Mouse (Mus musculus) thymus, postnatal 4 days (tissue): ENCODE measurements around the gene Spz1.
"Not testable (repeated sequence)": the region's sequence is repeated elsewhere in the genome, so short reads cannot be mapped to it uniquely, and the experiment has no call there.

Source experiments
- DNase-seq: peaks from one replicate; pipeline ENCODE4 v3.0.0; 2021

Gene Spz1

GRCm38 (mm10) chr13:92576072-92576471, at the start of gene Spz1:
Gene Spz1 (minus strand): TSS chr13:92576172.
- DNase-seq = no peak

GRCm38 (mm10) chr13:92616459-92616858, 40.5 kb upstream of the Spz1 start:
- DNase-seq = no peak

GRCm38 (mm10) chr13:92615201-92615600, 39.2 kb upstream of the Spz1 start:
- DNase-seq = no peak

- no peak for DNase-seq
Observed at GRCm38 (mm10) chr13:92613094-92613493, 37.1 kb upstream of the Spz1 start.

- DNase-seq = no peak
Observed at GRCm38 (mm10) chr13:92611917-92612316, 35.9 kb upstream of the Spz1 start.

- no peak for DNase-seq
Observed at GRCm38 (mm10) chr13:92611254-92611784, 35.3 kb upstream of the Spz1 start.

GRCm38 (mm10) chr13:92610311-92611221, 34.6 kb upstream of the Spz1 start, which contains the start of gene Serinc5:
Gene Serinc5 (plus strand): TSS chr13:92611091.
- peak; percentile 100 for DNase-seq

GRCm38 (mm10) chr13:92609486-92610310, 33.7 kb upstream of the Spz1 start:
- peak; percentile 66 for DNase-seq

GRCm38 (mm10) chr13:92605306-92605705, 29.3 kb upstream of the Spz1 start:
- not testable (repeated sequence) for DNase-seq

GRCm38 (mm10) chr13:92595424-92595823, 19.5 kb upstream of the Spz1 start:
- no peak for DNase-seq

GRCm38 (mm10) chr13:92594907-92595306, 18.9 kb upstream of the Spz1 start:
- no peak for DNase-seq

- DNase-seq = no peak
Observed at GRCm38 (mm10) chr13:92594481-92594880, 18.5 kb upstream of the Spz1 start.

GRCm38 (mm10) chr13:92593731-92594396, 17.9 kb upstream of the Spz1 start:
- no peak for DNase-seq

- DNase-seq = no peak
Observed at GRCm38 (mm10) chr13:92592786-92593635, 17.0 kb upstream of the Spz1 start.

- no peak for DNase-seq
Observed at GRCm38 (mm10) chr13:92592268-92592785, 16.4 kb upstream of the Spz1 start.

GRCm38 (mm10) chr13:92591225-92591624, 15.3 kb upstream of the Spz1 start:
- no peak for DNase-seq

GRCm38 (mm10) chr13:92589255-92589654, 13.3 kb upstream of the Spz1 start:
- DNase-seq = no peak

- no peak for DNase-seq
Observed at GRCm38 (mm10) chr13:92588704-92589103, 12.7 kb upstream of the Spz1 start.

GRCm38 (mm10) chr13:92584094-92584717, 8.2 kb upstream of the Spz1 start:
- no peak for DNase-seq

GRCm38 (mm10) chr13:92580220-92581043, 4.5 kb upstream of the Spz1 start:
- DNase-seq = peak; percentile 79
